Mouse (Mus musculus) retina, postnatal 1 day (tissue): Measurements from ENCODE around the gene Tcea3.

ENCODE experiments used
- DNase-seq: peaks from one replicate; pipeline ENCODE4 v3.0.0-alpha.2; 2012

The Tcea3 gene

DNA sequence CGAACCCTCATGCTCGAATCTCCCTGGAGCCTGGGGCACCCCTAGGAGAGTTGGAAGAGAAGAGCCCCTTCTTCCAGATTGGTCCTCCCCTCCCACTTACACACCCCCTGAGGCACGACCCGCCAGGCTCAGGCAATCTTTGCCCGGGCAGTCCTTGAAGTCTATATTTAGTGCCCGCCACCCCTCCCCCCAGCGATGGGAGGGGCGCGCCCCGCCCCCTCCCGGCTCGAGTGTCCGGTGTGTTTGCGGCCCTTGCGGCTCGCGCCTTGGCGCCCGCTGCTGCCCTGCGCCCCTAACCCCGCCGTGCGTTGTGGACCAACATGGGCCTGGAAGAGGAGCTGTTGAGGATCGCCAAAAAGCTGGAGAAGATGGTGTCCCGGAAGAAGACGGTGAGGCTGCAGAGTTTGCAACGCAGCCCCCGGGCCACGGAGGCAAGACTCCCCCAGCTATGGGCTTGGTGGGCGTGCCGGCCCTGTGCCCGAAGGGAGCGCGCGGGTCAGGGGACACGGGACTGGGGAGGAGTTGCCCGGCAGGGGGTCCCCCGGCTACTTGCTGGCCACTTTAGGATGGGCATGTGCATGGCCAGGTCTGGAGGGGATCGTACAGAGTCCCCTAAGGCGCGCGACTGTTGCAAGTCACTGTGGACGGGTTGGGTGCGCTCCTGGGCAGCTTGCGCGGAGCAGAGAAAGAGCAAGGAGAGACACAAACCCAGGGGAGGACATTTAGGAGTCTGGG, at the start of gene Tcea3:
Gene Tcea3 (plus strand): TSS at position 1 of the 735 bp plus-strand sequence.
- DNase-seq, result peak; percentile 61

DNA sequence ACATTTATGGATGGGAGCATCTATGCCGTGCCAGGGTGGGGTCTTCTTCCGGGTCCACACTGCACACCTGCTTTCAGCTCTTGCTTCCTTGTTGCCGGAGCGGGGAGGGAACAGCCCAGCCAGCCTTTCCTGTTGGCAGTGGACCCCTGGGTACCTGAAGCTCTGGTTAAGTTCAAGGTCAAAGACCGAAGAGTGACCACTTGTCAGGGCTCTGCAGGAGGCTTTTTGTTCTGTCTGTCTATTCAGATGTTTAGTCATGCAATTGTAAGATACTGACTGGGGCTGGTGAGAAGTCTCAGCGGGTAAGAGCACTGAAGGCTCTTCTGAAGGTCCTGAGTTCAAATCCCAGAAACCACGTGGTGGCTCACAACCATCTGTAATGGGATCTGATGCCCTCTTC, 48.7 kb upstream of the Tcea3 start:
- no peak for DNase-seq

- peak; percentile 73 for DNase-seq
Measured at GRCm38 (mm10) chr4:136199562-136200292, 47.8 kb upstream of the Tcea3 start.

GRCm38 (mm10) chr4:136202509-136202908, 45.0 kb upstream of the Tcea3 start:
- peak; percentile 86 for DNase-seq

DNA sequence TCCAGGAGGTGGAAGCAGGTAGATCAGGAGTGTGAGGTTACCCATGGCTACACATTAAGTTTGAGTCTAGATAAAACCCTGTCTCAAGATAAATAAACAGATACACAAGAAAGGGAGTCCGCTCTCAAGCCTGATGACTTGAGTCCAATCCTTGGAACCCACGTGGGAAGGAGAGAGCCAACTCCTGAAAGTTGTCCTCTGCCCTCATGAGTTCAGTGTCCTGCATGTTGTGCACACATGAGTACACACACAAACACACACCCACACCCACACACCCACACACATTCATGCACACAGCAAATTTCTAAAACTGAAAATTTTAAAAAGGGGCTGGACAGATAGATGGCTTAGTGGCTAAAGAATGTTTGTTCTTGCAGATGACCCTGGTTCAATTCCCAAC, 42.8 kb upstream of the Tcea3 start:
- DNase-seq, result no peak

GRCm38 (mm10) chr4:136206033-136206893, 41.3 kb upstream of the Tcea3 start, which contains the start of gene Asap3:
TSS of gene Asap3 (plus strand) at chr4:136206365.
- peak; percentile 98 for DNase-seq

DNA sequence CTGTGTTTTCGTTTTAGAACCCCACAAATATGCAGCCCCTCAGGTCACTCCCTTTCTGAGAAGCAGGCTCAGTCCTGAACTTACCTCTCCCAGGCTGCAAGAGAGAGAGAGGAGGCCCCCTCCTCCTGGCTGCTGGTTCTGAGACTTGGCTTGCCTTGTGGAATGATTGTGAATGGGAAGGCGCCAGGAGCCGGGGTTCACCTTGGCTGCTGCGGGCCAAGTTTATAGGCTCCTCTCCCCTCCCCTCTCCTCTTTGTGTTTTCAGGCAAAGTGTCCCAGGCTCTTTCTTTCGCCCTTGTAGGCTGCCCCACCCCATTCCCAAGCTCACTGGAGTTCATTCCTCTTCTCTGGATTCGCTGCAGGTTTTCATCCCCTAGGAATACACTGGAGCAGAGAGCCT, 40.6 kb upstream of the Tcea3 start:
- DNase-seq, result no peak

- DNase-seq, result no peak
Measured at GRCm38 (mm10) chr4:136210931-136211330, 36.6 kb upstream of the Tcea3 start.

DNA sequence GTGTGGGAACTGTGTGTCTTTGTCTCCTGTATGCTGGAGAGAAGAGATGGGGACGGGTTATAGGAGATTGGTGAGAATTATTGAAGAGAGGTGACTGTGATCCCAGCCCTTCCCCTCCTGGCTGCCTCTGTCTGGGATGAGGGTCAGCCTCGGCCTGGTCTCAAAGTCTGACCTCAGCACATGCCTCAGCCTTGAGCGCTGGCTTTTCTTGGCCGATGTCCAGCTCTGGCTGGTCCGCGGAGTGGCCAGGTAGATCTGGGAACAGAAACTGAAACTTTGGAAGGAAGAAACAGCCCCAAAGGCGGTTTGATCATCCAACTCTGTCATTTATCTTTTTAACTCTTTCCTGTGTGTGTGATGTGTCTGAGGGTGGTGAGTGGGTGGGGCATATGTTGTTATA, 33.9 kb upstream of the Tcea3 start:
- DNase-seq, result no peak

GRCm38 (mm10) chr4:136214828-136215227, 32.7 kb upstream of the Tcea3 start:
- DNase-seq, result no peak

- DNase-seq, result no peak
Measured at GRCm38 (mm10) chr4:136215576-136215975, 32.0 kb upstream of the Tcea3 start.

DNA sequence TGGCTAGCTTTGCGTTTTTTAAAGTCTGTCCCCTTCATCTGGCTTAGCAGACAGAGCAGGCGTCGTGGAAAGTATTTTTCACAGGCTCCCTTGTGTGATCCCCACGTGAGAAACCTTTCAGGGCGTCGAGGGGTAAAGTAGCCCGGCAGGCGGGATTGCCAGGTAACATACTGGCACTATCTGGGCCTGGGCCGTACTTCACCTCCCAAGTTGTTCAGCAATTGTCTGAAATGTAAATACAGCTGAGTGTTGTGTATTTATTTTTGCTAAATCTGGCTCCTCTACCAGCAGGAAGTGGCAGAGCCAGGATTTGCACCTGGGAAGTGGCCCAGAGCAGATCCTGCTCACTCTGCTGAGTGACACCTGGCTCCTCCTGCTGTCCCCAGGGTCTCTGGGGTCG, 30.5 kb upstream of the Tcea3 start:
- no peak for DNase-seq

GRCm38 (mm10) chr4:136218595-136219214, 28.8 kb upstream of the Tcea3 start:
- DNase-seq, result peak; percentile 69

DNA sequence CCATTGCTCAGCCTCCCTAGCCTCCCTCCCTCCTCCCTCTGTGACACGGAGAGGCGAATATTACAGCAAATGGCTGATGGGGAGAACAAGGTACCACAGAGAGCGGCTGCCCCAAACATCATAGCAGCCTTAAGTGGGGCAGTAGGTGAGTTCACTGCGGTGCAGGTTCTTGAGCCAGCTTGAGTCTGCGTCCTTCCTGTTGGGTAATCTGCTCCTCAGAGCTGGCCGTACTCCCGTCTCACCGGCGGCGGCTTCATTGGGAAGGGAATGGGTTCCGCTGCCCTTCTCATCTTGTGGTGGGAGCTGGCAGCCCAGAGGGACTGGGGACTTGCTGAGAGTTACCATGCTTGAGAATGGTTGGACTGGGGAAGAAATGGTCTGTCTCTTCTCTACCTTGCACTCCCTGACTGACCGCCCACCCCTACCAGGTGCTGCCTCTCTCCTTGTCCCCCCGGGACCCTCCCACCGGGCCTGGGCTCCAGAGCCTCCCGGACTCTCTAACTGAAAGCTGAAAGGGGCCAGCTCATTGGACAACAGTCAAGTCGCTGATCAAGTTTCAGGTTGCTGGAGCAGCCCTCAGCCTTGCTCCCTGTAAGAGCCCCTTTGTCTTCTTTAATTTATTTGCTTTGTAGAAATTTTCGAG, 27.3 kb upstream of the Tcea3 start:
- no peak for DNase-seq

- peak; percentile 72 for DNase-seq
Measured at GRCm38 (mm10) chr4:136223549-136224239, 23.8 kb upstream of the Tcea3 start.

- no peak for DNase-seq
Measured at GRCm38 (mm10) chr4:136224240-136224559, 23.3 kb upstream of the Tcea3 start.

- no peak for DNase-seq
Measured at GRCm38 (mm10) chr4:136224677-136225460, 22.7 kb upstream of the Tcea3 start.

DNA sequence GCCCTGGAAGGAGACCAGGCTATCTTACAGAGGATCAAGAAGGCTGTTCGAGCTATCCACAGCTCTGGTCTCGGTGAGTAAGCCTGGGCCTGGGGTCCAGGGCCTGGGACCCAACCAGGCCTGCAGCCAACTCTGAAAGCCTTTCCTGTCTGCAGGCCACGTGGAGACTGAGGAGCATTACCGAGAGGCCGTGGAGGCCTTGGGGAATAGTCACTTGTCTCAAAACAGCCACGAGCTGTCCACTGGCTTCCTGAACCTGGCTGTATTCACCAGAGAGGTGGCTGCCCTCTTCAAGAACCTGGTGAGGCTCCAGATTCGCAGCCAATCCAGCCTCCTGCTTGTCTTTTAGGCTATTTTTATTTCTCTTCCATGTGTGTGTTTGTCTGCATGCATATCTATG, 20.1 kb upstream of the Tcea3 start:
- no peak for DNase-seq

- no peak for DNase-seq
Measured at GRCm38 (mm10) chr4:136228640-136229039, 18.9 kb upstream of the Tcea3 start.

DNA sequence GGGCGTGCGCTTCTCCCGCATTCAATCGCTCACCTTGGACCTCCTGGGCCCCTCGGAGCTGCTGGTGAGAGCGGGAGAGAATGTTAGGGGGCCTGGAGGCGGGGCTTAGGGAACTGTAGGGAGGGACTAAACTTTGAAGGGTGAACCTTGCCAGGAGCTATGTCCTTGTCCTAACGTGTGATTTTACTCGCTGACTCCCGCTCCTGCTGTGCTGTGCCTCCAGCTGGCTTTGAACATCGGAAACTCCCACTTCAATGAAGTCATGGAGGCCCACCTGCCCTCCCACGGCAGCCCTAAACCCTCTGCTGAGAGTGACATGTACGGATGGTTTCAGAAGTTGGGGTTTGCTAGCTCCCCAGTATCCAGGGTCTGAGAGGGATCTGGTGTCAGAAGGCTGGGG, 8.9 kb upstream of the Tcea3 start:
- DNase-seq, result no peak

- DNase-seq, result no peak
Measured at GRCm38 (mm10) chr4:136239111-136239510, 8.4 kb upstream of the Tcea3 start.
